Mouse (Mus musculus) spleen, adult 2 months (tissue): ENCODE results near the gene Actl11. TPM values are rescaled to one million over a fixed set of nuclear protein-coding genes. Genes with fewer than 3 reads are reported as not detected.
A peak's percentile ranks its signal among the peaks of the same experiment; 100 is the strongest.

Experiments
- DNase-seq, 2 experiments: peaks; one replicate each; pipeline versions ENCODE4 v3.0.0 to v3.0.0-alpha.2; 2012 to 2021; ENCODE audit warnings: low spot score in 2 of 2, low read depth in 1 of 2
- H3K27ac ChIP-seq: fragments of 200-500 bp; 2 replicates; pipeline ENCODE4 v1.5.1; 2012; ENCODE audit warnings: low read length, inconsistent platforms; ENCODE audit not compliant: insufficient read depth
- H3K27me3 ChIP-seq: fragments of 200-500 bp; 2 replicates; pipeline ENCODE4 v1.6.1; 2012; ENCODE audit warnings: mild to moderate bottlenecking, moderate library complexity, low read length, inconsistent platforms; ENCODE audit not compliant: control insufficient read depth, insufficient read depth
- H3K36me3 ChIP-seq: fragments of 200-500 bp; 2 replicates; pipeline ENCODE4 v1.6.1; 2012; ENCODE audit warnings: mild to moderate bottlenecking, low read length, inconsistent platforms; ENCODE audit not compliant: control insufficient read depth, insufficient read depth
- H3K4me1 ChIP-seq: fragments of 200-500 bp; 2 replicates; pipeline ENCODE4 v1.6.1; 2011; ENCODE audit warnings: inconsistent platforms; ENCODE audit not compliant: control insufficient read depth, insufficient read depth, insufficient read length
- H3K4me3 ChIP-seq: fragments of 200-500 bp; 2 replicates; pipeline ENCODE4 v1.5.1; 2011; ENCODE audit warnings: mild to moderate bottlenecking, inconsistent platforms; ENCODE audit not compliant: insufficient read depth, insufficient read length; ENCODE audit errors: extremely low read depth
- CTCF ChIP-seq: fragments of 200-500 bp; IDR thresholded peaks from 2 replicates; pipeline ENCODE4 v1.5.1; 2011; ENCODE audit warnings: mild to moderate bottlenecking, inconsistent platforms; ENCODE audit not compliant: insufficient read depth, insufficient read length, insufficient replicate concordance; ENCODE audit errors: extremely low read depth
- POLR2A ChIP-seq: fragments of 200-500 bp; IDR thresholded peaks from 2 replicates; pipeline ENCODE4 v1.6.1; 2011; ENCODE audit warnings: low read depth, low read length, inconsistent platforms
- WGBS: fragments of 180-500 bp; shearing (Covaris S2); methylation state at CpG from one replicate; pipeline ENCODE4 v1.1.7; 2018; 5-methylcytosine and 5-hydroxymethylcytosine counted together
- polyA plus RNA-seq: library from polyadenylated mRNA; depleted of rRNA; stranded (reverse); fragments of >200 nt; gene quantifications from 2 replicates; pipeline ENCODE4 v1.2.3, GENCODE M21; 2012; rRNA removed

Actl11 gene
- polyA plus RNA-seq, result not detected in 2 replicates

DNA sequence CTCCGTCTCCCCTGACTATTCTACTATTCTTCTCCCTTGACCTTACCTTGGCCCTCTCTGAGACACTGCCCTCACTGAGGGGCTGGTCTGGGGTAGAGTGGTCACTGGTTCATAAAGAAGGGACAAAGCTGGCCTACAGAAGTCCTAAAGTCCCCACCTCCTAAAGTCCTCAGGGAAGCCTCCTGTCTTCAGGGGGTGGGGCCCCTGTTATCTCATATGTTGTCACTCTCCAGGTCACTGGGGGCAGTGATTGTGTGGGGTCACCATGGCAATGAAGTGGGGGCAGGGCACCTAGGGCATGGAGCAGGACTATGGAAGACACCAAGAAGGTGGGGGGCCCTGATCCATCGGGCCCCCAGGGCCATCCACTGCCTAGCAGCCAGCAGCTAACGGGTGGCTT is at the start of gene Actl11:
Actl11 (plus strand) TSS at position 301 of the 400 bp plus-strand sequence.
- no peak within 1 kb of the TSS for H3K27ac ChIP-seq
- TF ChIP-seq POLR2A (no peak), CTCF (no peak)
- no peaks in the 10 kb centered on the region for H3K4me1 ChIP-seq
- no peaks in the 10 kb centered on the region for H3K27me3 ChIP-seq
- no peak for DNase-seq
- H3K36me3 ChIP-seq, result no peaks in the 10 kb centered on the region
- H3K4me3 ChIP-seq, result no peak within 1 kb of the TSS
- 82% methylated on average over 3 of the region's 3 CpGs for WGBS

DNA sequence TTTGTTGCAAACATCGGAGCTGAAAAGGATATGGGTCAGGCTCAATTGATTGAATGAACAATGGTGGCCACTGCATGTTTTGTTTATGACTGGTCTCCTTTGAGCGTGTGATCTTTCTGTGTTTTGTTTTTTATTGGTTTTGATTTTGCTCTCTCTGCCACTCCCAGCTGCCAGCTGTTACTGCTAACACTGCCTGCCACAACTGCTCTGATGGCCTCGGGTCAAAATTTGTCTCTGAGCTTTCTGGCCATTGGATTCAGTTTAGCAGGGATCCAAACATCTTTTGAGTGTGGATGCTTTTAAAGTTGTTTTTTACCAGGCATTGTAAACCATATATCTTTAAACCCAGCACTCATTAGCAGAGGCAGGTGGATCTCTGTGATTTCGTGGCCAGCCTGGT is 47.9 kb upstream of the Actl11 start:
- Histone ChIP-seq H3K4me1 (no peaks in the 10 kb centered on the region), H3K27ac (no peak overlapping the region), H3K36me3 (no peaks in the 10 kb centered on the region), H3K27me3 (no peaks in the 10 kb centered on the region), H3K4me3 (no peak overlapping the region)
- 62% methylated on average over 4 of the region's 4 CpGs for WGBS
- no peak for DNase-seq
- no peak for TF ChIP-seq POLR2A
- TF ChIP-seq CTCF, result no peak

DNA sequence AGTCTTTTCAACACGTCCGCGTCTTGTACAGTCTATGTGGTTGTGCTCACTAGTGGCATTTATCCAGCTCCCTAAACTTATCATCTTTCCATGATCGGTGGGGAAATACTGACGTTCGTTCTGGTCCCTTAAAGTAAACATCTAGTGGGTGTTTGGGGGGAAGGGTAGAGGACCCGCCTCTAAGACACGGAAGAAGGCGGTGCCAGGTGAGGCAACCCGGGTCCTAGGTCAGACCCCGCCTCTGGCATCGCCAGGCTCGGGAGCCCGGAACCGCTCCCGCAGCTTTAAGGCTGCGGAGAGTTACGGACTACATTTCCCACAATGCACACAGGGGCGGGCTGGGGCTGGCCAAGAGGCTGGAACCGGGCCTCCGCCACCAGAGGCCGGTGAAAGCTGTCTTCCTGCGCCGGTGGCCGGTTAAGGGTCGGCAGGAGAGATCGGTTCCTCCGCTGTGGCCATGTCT is 40.4 kb upstream of the Actl11 start, which contains the start of gene Mon1a:
Mon1a (plus strand) TSS at position 348 of the 463 bp plus-strand sequence.
- under 1% methylated on average over 28 of the region's 28 CpGs for WGBS
- H3K27ac ChIP-seq, result peak within 1 kb of the TSS; percentile 57
- no peaks in the 10 kb centered on the region for H3K4me1 ChIP-seq
- no peaks in the 10 kb centered on the region; the same call in 1 of the 2 replicates for H3K36me3 ChIP-seq
- no peaks in the 10 kb centered on the region for H3K27me3 ChIP-seq
- peak; percentile 69 to 87 for DNase-seq
- H3K4me3 ChIP-seq, result peak within 1 kb of the TSS; percentile 82
- no peak for TF ChIP-seq CTCF
- TF ChIP-seq POLR2A, result no peak; the same call in 1 of the 2 replicates

- H3K36me3 ChIP-seq, result no peaks in the 10 kb centered on the region; the same call in 1 of the 2 replicates
- TF ChIP-seq POLR2A (no peak; the same call in 1 of the 2 replicates), CTCF (no peak)
- peak overlapping the region; percentile 57 for H3K27ac ChIP-seq
- H3K4me3 ChIP-seq, result peak overlapping the region; percentile 82
- H3K4me1 ChIP-seq, result no peaks in the 10 kb centered on the region
- 2% methylated on average over 18 of the region's 18 CpGs for WGBS
- no peak for DNase-seq
- H3K27me3 ChIP-seq, result no peaks in the 10 kb centered on the region
These were observed 39.9 kb upstream of the Actl11 start for GRCm38 (mm10) chr9:107888267-107888850.

DNA sequence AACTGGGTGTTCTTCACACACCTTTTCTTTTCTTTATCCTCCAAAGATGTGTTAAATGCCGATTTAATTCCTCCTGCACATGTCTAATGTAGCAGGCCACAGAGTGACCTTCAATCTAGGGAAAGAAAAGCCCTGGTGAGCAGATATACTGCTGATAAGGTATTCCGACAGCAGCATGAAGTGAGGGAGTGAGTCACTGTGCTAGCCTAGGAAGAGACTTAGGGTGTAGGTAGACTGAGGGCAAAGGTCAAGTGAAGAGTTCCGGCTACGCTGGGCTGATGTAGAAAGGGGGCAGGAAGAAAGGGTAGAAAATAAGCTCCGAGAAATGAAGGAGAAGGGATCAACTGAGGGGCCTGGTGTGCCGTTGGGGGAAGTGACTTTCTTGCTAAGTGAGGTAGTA is 38.0 kb upstream of the Actl11 start:
- Histone ChIP-seq H3K4me1 (no peaks in the 10 kb centered on the region), H3K36me3 (no peaks in the 10 kb centered on the region; the same call in 1 of the 2 replicates), H3K27ac (no peak overlapping the region), H3K27me3 (no peaks in the 10 kb centered on the region), H3K4me3 (no peak overlapping the region)
- DNase-seq, result no peak
- WGBS, result 88% methylated on average over 6 of the region's 6 CpGs
- TF ChIP-seq CTCF (no peak), POLR2A (no peak)

DNA sequence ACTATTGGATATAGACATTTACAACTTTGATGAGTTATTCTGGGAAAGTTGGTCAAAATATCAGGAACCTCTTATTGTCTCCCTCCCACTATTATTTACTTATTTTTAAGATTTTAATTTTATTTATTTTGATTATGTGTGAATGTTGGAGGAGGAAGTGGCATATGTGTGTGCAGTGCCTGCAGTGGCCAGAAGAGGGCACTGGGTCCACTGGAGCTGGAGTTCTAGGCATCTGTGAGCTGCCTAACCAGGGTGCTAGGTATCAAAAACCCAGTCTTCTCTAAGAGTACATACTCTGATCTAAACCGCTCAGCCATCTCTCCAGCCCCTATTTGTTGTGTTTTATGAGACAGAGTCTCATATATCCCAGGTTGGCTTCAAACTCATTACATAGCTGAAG is 37.2 kb upstream of the Actl11 start:
- Histone ChIP-seq H3K4me3 (no peak overlapping the region), H3K36me3 (no peaks in the 10 kb centered on the region; the same call in 1 of the 2 replicates), H3K27me3 (no peaks in the 10 kb centered on the region), H3K4me1 (no peaks in the 10 kb centered on the region), H3K27ac (no peak overlapping the region)
- 97% methylated on average over 1 of the region's 1 CpGs for WGBS
- DNase-seq, result no peak
- no peak for TF ChIP-seq POLR2A
- no peak for TF ChIP-seq CTCF

- no peak for TF ChIP-seq CTCF
- no peak for TF ChIP-seq POLR2A
- DNase-seq, result no peak
- H3K27me3 ChIP-seq, result no peaks in the 10 kb centered on the region
- H3K4me1 ChIP-seq, result peaks cover 2% of the 10 kb centered on the region; the same call in 1 of the 2 replicates
- 94% methylated on average over 10 of the region's 10 CpGs for WGBS
- no peak overlapping the region for H3K27ac ChIP-seq
- no peak overlapping the region for H3K4me3 ChIP-seq
- H3K36me3 ChIP-seq, result peaks cover 15% of the 10 kb centered on the region
These were observed 29.7 kb upstream of the Actl11 start for GRCm38 (mm10) chr9:107898563-107898962.
